Mouse (Mus musculus) kidney, embryonic 14.5 days (tissue): Measurements from ENCODE around the gene Adgrl3. TPM values are rescaled to one million over a fixed set of nuclear protein-coding genes. Genes with fewer than 3 reads are reported as not detected.
A peak's percentile ranks its signal among the peaks of the same experiment; 100 is the strongest.

Experiments
- ATAC-seq: fragments of 200-750 bp; cut with Nextera tagmentation; 2 replicates; pipeline ENCODE4 v1.8.0; 2017; ENCODE audit warnings: moderate number of reproducible peaks, mild to moderate bottlenecking, moderate TSS enrichment, moderate library complexity; ENCODE audit not compliant: low FRiP score, low TSS enrichment
- H3K27ac ChIP-seq: fragments of 300-500 bp; sonication (generic); 2 replicates; pipeline ENCODE4 v1.5.1; 2014; ENCODE audit warnings: low read depth, mild to moderate bottlenecking, low read length, moderate library complexity, mixed read lengths
- H3K27me3 ChIP-seq: fragments of 300-500 bp; sonication (generic); 2 replicates; pipeline ENCODE4 v1.6.1; 2014; ENCODE audit warnings: mild to moderate bottlenecking, low read length; ENCODE audit not compliant: control insufficient read depth, insufficient read depth
- H3K36me3 ChIP-seq: fragments of 300-500 bp; sonication (generic); 2 replicates; pipeline ENCODE4 v1.6.1; 2014; ENCODE audit warnings: low read length, mixed read lengths; ENCODE audit not compliant: control insufficient read depth, insufficient read depth
- H3K4me1 ChIP-seq: fragments of 300-500 bp; sonication (generic); 2 replicates; pipeline ENCODE4 v1.6.1; 2014; ENCODE audit warnings: low read length, mixed read lengths; ENCODE audit not compliant: control insufficient read depth, insufficient read depth
- H3K4me2 ChIP-seq: fragments of 300-500 bp; sonication (generic); replicated peaks from 2 replicates; pipeline ENCODE4 v1.6.1; 2014; ENCODE audit warnings: low read depth, mild to moderate bottlenecking, low read length
- H3K4me3 ChIP-seq: fragments of 300-500 bp; sonication (generic); 2 replicates; pipeline ENCODE4 v1.5.1; 2014; ENCODE audit warnings: mild to moderate bottlenecking, low read length
- H3K9ac ChIP-seq: fragments of 300-500 bp; sonication (generic); 2 replicates; pipeline ENCODE4 v1.6.1; 2014; ENCODE audit warnings: low read depth, mild to moderate bottlenecking, low read length, moderate library complexity
- H3K9me3 ChIP-seq: fragments of 300-500 bp; sonication (generic); 2 replicates; pipeline ENCODE4 v1.6.1; 2016; ENCODE audit warnings: low read length; ENCODE audit not compliant: control insufficient read depth
- WGBS: fragments of 180-500 bp; shearing (Covaris S2); extraction: QIAGEN DNeasy Blood & Tissue Kit; methylation state at CpG from one replicate; pipeline ENCODE4 v1.1.7; 2014; 5-methylcytosine and 5-hydroxymethylcytosine counted together
- polyA plus RNA-seq: library from polyadenylated mRNA; unstranded; fragments of >200 nt; fragmentation: Nextera tagmentation; extraction: Ambion mirVana; gene quantifications from 2 replicates; pipeline ENCODE4 v1.2.1, GENCODE M21; 2014

Adgrl3 gene
- polyA plus RNA-seq, 1 experiment from 2014 or later, result 28.2 TPM

GRCm38 (mm10) chr5:81359560-81359959 lies 339.6 kb downstream of the Adgrl3 start:
- H3K9me3 ChIP-seq, result no peaks in the 10 kb centered on the region
- 24% methylated on average over 2 of the region's 2 CpGs for WGBS
- no peak overlapping the region for H3K4me3 ChIP-seq
- no peak overlapping the region for H3K27ac ChIP-seq
- H3K27me3 ChIP-seq, result no peaks in the 10 kb centered on the region
- no peaks in the 10 kb centered on the region for H3K4me1 ChIP-seq
- no peaks in the 10 kb centered on the region for H3K36me3 ChIP-seq
- no peak overlapping the region for H3K9ac ChIP-seq
- no peak for ATAC-seq
- H3K4me2 ChIP-seq, result no peak overlapping the region

GRCm38 (mm10) chr5:81364198-81364643 lies 344.3 kb downstream of the Adgrl3 start:
- no peak for ATAC-seq
- 81% methylated on average over 8 of the region's 8 CpGs for WGBS
- Histone ChIP-seq H3K9ac (no peak overlapping the region), H3K4me2 (no peak overlapping the region), H3K4me3 (no peak overlapping the region), H3K4me1 (no peaks in the 10 kb centered on the region), H3K27ac (no peak overlapping the region), H3K27me3 (no peaks in the 10 kb centered on the region), H3K9me3 (no peaks in the 10 kb centered on the region), H3K36me3 (no peaks in the 10 kb centered on the region)

- ATAC-seq, result peak; percentile 55; the same call in 1 of the 2 replicates
Observed at GRCm38 (mm10) chr5:81365250-81365649, 345.3 kb downstream of the Adgrl3 start.

GRCm38 (mm10) chr5:81370126-81370850 lies 350.4 kb downstream of the Adgrl3 start:
- Histone ChIP-seq H3K4me3 (no peak overlapping the region), H3K27me3 (no peaks in the 10 kb centered on the region), H3K27ac (no peak overlapping the region), H3K9ac (no peak overlapping the region), H3K4me1 (no peaks in the 10 kb centered on the region), H3K4me2 (no peak overlapping the region), H3K9me3 (no peaks in the 10 kb centered on the region), H3K36me3 (no peaks in the 10 kb centered on the region)
- 63% methylated on average over 10 of the region's 10 CpGs for WGBS
- no peak for ATAC-seq

More at GRCm38 (mm10) chr5:81365250-81365649, 345.3 kb downstream of the Adgrl3 start:
- H3K4me3 ChIP-seq, result no peak overlapping the region
- no peak overlapping the region for H3K9ac ChIP-seq
- no peaks in the 10 kb centered on the region for H3K9me3 ChIP-seq
- H3K27ac ChIP-seq, result no peak overlapping the region
- WGBS, result 42% methylated on average over 2 of the region's 2 CpGs
- no peaks in the 10 kb centered on the region for H3K4me1 ChIP-seq
- H3K36me3 ChIP-seq, result no peaks in the 10 kb centered on the region
- H3K4me2 ChIP-seq, result no peak overlapping the region
- no peaks in the 10 kb centered on the region for H3K27me3 ChIP-seq

- H3K9me3 ChIP-seq, result no peaks in the 10 kb centered on the region
- H3K27ac ChIP-seq, result no peak overlapping the region
- 87% methylated on average over 7 of the region's 7 CpGs for WGBS
- no peak overlapping the region for H3K4me2 ChIP-seq
- H3K27me3 ChIP-seq, result no peaks in the 10 kb centered on the region
- ATAC-seq, result no peak
- H3K9ac ChIP-seq, result no peak overlapping the region
- no peaks in the 10 kb centered on the region for H3K4me1 ChIP-seq
- H3K36me3 ChIP-seq, result no peaks in the 10 kb centered on the region
- no peak overlapping the region for H3K4me3 ChIP-seq
Observed at GRCm38 (mm10) chr5:81375992-81376391, 356.1 kb downstream of the Adgrl3 start.

GRCm38 (mm10) chr5:81405582-81406143 lies 385.7 kb downstream of the Adgrl3 start:
- 42% methylated on average over 1 of the region's 1 CpGs for WGBS

GRCm38 (mm10) chr5:81417326-81417725 lies 397.4 kb downstream of the Adgrl3 start:
- Histone ChIP-seq H3K27me3 (no peaks in the 10 kb centered on the region), H3K4me3 (no peak overlapping the region), H3K4me2 (no peak overlapping the region), H3K9ac (no peak overlapping the region), H3K36me3 (no peaks in the 10 kb centered on the region), H3K9me3 (no peaks in the 10 kb centered on the region), H3K4me1 (no peaks in the 10 kb centered on the region), H3K27ac (no peak overlapping the region)
- 63% methylated on average over 3 of the region's 3 CpGs for WGBS
- no peak for ATAC-seq

More at GRCm38 (mm10) chr5:81405582-81406143, 385.7 kb downstream of the Adgrl3 start:
- Histone ChIP-seq H3K27ac (no peak overlapping the region), H3K4me3 (no peak overlapping the region), H3K27me3 (no peaks in the 10 kb centered on the region), H3K36me3 (no peaks in the 10 kb centered on the region), H3K9ac (no peak overlapping the region), H3K9me3 (no peaks in the 10 kb centered on the region), H3K4me1 (no peaks in the 10 kb centered on the region), H3K4me2 (no peak overlapping the region)
- ATAC-seq, result no peak

- H3K4me3 ChIP-seq, result no peak overlapping the region
- H3K36me3 ChIP-seq, result no peaks in the 10 kb centered on the region
- H3K27me3 ChIP-seq, result no peaks in the 10 kb centered on the region
- H3K9me3 ChIP-seq, result no peaks in the 10 kb centered on the region; the same call in 1 of the 2 replicates
- H3K27ac ChIP-seq, result no peak overlapping the region
- no peak overlapping the region for H3K4me2 ChIP-seq
- WGBS, result 75% methylated on average over 5 of the region's 5 CpGs
- no peaks in the 10 kb centered on the region for H3K4me1 ChIP-seq
- ATAC-seq, result no peak
- H3K9ac ChIP-seq, result no peak overlapping the region
Observed at GRCm38 (mm10) chr5:81427393-81427792, 407.5 kb downstream of the Adgrl3 start.

- WGBS, result 87% methylated on average over 3 of the region's 3 CpGs
- H3K27ac ChIP-seq, result no peak overlapping the region
- no peak for ATAC-seq
- H3K27me3 ChIP-seq, result no peaks in the 10 kb centered on the region
- no peaks in the 10 kb centered on the region for H3K4me1 ChIP-seq
- peaks cover 6% of the 10 kb centered on the region; the same call in 1 of the 2 replicates for H3K9me3 ChIP-seq
- H3K9ac ChIP-seq, result no peak overlapping the region
- H3K4me2 ChIP-seq, result no peak overlapping the region
- no peak overlapping the region for H3K4me3 ChIP-seq
- no peaks in the 10 kb centered on the region for H3K36me3 ChIP-seq
Observed at GRCm38 (mm10) chr5:81436375-81436774, 416.4 kb downstream of the Adgrl3 start.
